Mouse (Mus musculus): ENCODE data around the gene Flii.

The Flii gene

DNA sequence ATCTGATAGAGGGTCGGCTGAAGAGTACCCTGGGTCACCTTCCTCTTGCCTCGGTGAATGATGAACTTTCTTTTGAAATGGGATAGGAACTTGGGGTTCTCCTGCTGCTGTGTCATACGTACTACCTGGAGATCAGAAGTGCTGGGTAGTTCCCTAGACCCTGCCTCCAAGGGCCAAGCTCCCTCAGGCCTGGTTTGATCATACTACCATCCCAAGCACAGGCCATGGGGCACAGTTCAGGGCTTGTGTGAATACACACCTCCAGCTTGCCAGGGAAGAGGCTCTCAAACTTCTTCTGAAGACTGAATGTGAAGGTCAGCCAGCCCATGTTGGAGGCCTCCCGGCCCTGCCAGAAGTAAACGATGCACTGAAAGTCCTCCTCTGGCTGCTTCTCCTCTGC, 11.2 kb downstream of the Flii start:
- no peak for DNase-seq (ENCODE audit: low spot score)

DNA sequence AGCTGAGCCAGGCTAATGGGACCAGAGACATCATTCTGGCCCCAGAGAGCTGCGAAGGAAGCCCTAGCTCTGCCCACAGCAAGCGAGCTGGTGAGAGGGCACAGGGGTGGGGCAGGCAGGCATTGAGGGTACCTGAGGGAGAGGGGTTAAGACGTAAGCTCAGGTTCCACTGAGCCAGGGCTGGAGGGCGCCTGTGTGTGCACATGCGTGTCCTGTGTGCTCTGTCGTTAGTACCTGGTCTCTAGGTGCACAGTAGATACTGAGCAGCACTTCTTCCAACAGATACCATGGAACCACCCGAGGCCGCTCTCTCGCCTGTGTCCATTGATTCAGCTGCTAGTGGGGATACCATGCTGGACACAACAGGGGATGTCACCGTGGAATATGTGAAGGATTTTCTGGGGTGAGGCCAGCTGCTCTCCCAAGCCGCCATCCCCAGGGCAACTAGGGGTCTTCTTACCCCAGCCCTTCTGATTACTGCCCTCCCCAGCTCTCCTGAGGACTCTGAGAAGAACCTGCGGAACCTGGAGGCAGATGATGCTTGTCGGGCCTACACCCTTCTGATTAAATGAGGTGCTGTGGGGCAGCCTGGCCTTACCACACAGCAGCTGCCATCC, 14.3 kb downstream of the Flii start:
- no peak for DNase-seq (ENCODE audit: low spot score)

DNA sequence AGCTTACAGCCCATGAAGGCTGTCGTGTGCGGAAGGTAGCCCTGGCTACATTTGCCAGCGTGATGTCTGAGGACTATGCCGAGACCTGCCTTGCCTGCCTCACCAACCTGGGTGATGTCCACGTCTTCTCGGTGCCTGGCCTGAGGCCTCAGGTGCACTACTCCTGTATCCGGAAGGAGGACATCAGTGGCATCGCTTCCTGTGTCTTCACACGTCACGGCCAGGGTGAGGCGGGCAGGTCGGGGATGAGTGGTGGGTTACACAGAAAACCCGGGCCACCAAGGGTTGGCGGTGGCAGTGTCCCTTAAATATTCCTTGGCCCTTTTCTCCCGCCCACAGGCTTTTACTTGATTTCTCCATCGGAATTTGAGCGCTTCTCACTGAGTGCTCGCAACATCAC, 15.0 kb downstream of the Flii start:
- DNase-seq (ENCODE audit: low spot score): no peak

DNA sequence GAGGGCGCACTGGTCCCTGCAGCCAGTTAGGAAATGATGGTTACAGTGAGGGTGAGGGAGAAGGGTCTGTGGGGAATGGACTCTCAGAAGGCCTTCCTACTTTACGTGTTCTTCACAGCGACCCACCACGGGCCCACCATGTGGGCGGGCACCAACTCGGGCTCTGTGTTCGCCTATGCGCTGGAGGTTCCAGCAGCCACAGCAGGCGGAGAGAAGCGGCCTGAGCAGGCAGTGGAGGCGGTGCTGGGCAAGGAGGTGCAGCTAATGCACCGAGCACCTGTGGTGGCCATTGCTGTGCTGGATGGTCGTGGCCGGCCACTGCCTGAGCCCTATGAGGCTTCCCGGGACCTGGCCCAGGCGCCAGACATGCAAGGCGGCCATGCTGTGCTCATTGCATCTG, 15.8 kb downstream of the Flii start:
- no peak for DNase-seq (ENCODE audit: low spot score)

DNA sequence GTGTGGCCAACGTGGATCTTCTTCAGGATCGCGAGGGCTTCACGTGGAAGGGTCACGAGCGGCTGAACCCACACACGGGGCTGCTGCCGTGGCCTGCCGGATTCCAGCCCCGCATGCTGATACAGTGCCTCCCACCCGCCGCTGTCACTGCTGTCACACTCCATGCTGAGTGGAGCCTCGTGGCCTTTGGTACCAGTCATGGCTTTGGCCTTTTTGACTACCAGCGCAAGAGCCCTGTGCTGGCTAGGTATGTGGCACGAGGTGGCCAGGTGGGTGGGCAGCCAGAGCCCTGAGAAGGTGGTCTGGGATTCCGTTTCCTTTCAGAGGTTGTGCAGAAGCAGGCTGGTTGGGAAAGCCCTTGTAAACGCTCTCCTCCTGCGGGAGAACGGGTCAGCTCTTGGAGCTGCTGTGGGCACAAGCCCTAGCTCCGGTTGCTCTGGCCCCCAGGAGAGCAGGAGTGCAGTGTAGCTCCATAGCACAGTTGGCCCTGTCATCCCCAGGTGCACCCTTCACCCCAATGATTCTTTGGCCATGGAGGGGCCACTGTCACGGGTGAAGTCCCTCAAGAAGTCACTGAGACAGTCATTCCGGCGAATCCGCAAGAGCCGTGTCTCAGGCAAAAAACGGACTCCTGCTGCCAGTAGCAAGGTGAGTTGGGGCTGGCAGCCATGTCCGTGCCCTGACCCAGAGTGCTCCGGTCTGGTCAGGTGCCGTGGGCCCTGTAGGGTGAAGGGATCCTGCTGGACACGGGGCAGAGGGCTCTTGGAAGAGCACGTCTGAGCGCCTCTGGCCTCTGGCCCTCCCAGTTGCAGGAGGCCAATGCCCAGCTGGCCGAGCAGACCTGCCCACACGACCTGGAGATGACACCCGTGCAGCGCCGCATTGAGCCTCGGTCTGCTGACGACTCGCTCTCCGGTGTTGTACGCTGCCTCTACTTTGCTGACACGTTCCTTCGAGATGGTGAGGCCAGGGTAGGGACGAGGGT, 17.3 kb downstream of the Flii start:
- DNase-seq (ENCODE audit: low spot score): no peak

DNA sequence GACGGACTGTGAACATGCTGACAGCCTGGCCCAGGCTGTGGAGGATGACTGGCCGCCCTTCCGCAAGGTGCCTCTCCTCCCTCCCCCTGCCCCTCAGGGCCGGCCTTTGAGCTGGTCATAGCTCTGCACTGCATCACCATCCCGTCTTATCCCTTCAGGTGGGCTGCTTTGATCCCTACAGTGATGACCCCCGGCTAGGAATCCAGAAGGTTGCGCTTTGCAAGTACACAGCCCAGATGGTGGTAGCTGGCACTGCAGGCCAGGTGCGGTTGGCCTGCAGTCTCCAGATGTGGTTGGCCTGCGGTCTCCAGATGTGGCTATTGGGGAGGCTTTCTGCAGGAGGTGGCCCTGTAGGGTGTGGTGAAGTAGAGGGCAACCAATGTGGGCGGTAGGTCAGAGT, 18.4 kb downstream of the Flii start:
- no peak for DNase-seq (ENCODE audit: low spot score)

DNA sequence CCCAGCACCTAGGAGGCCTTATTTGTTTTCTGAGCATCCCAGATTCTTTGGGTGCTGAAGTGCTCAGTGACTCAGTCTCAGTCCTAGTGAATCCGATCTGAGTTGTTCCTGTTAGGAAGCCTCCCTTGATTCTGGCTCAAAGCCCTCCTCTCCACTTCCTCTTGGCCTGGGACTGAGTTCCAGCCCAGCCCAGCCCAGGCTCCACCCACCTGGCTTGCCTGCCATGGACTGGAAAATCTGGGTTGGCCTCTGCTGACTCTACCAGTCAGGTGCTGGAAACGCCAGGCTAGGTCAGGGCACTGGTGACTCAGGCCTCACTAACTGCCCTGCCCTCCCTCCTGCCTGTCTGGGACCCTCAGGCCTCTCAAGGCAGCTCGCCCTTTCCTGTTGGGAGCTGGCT, 19.4 kb downstream of the Flii start:
- no peak for DNase-seq (ENCODE audit: low spot score)

DNA sequence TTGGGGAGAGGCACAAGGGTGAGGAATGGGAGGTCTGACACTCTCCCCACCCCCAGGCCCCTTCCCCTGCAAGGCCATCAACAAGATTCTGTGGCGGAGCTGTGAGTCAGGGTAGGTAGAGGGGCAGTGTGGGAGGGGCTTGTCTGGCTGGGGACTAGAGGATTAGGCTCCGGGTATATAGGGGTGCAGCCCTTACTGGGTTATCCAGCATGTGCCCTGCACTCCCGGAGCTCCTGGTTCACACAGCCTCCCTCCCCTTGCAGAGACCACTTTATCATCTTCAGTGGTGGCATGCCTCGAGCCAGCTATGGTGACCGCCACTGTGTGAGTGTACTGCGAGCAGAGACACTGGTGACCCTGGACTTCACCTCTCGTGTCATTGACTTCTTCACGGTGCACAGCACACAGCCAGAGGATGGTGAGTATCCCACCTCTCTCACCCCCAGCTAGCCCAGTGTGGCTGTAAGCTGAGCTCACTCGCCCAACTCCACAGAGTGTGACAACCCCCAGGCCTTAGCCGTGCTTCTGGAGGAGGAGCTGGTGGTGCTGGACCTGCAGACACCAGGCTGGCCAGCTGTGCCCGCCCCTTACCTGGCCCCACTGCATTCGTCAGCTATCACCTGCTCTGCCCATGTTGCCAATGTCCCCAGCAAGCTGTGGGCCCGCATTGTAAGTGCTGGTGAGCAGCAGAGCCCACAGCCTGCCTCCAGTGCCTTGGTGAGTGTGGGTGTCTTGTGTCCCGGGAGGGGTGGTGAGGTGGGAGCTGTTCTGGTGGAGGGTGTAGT, 20.2 kb downstream of the Flii start:
- DNase-seq (ENCODE audit: low spot score): no peak

DNA sequence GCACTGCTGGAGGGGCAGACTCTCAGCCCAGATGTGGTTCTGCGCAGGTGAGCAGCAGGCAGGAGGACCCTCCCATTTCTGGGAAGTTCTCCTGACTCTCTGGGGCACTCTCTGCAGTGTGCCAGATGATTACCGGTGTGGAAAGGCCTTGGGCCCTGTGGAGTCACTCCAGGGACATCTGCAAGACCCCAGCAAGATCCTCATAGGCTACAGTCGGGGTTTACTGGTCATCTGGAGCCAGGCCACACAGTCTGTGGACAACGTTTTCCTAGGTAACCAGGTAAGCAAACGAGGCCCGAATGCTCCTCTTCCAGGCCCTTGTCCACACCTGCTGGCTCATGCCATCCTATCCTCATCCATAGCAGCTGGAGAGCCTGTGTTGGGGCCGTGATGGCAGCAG, 21.0 kb downstream of the Flii start:
- DNase-seq (ENCODE audit: low spot score): no peak

DNA sequence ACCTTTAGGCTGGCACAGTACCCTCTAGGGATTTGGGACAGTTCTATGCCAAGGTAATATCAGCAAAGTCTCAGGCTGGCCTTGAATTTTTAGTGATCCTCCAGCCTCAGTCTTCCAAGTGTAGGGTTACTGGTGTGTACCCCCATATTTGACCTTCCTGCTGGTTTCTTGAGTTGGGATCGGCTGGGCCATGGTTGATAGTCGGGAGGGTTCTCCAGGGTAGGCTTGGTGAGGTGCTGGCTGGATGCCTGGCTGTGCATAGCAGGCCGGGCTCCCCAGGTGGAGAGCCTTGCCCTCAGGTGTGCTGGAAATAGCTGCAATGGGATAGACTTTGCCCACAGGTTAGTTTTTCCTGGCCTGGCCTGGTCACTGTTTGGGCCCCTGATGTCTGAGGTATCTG, 21.8 kb downstream of the Flii start:
- DNase-seq (ENCODE audit: low spot score): no peak

DNA sequence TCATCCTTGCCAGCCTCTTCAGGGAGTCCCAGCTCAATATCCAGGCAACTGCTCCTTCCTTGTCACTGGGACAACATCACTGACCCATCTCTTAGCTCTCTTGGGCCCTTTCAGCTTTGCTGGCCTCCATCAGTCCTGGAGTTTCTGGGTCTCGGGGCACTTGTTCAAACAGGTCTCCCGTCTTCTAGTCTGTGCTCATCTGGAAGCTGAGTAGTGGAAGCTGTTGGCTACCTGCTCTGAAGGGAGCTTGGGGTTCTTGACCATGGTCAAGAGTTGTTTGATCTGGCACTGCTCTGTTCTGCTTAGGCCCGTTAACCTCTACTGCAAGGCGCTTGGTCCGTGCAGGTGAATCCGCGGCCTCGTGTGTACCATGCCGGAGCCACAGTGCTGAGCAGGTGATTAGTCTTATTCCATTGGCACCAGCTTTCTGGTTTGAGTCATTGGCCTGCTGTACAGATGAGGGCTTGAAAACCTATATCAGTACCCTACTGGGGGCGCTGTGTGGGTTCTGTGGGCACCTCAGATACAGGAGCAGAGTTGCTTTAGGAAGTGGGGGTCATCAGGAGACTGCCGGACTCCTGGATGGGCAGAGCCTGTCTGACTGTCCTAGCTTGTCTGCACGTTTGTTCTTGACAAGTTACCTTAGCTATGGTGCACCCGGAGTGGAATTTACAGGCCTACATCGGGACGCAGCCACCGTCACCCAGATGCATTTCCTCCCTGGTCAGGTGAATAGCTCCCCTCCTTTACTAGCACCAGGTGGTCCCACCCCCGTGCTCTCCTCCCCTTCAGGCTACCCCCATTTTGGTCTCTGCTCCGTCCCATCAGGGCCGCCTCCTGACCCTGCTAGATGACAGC, 22.8 kb downstream of the Flii start:
- no peak for DNase-seq (ENCODE audit: low spot score)

DNA sequence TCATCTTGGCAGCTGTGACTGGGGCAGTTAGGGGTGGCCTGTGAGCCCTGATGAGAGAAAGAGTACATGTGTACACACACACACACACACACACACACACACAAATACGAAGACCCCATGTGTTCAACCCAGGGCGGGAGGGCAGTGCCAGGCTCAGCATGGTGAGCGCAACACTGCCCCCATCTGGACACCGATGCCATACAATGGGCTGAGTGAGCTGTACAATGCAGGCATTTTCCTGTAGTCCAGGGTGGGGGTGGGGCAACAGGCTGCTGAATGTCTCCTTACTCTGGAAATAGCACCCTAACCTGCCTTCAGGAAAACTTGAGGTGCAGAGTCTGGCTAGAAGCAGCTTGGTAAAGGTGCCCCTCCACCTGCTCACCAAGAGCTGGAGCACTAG, 23.9 kb downstream of the Flii start:
- DNase-seq (ENCODE audit: low spot score): no peak

DNA sequence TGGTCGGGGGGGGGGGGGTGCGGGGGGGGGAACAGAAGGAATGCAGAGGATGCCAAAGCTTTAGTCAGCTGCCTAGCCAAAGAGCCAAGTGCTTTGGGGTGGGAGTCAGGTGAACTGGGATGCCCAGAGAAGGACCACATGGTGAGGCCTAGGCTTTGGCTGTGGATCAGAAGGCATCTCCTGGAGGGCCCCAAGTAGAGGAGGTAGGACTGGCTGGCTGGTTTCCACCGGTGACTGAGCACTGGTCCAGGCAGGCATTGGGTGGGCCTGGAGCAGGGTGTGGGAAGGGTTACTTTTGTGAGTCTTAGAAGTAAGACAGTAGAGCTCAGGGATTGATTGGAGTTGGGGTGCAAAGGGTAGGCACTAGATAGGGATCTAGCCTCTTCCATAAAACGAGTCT, 25.5 kb downstream of the Flii start:
- DNase-seq (ENCODE audit: low spot score): no peak

DNA sequence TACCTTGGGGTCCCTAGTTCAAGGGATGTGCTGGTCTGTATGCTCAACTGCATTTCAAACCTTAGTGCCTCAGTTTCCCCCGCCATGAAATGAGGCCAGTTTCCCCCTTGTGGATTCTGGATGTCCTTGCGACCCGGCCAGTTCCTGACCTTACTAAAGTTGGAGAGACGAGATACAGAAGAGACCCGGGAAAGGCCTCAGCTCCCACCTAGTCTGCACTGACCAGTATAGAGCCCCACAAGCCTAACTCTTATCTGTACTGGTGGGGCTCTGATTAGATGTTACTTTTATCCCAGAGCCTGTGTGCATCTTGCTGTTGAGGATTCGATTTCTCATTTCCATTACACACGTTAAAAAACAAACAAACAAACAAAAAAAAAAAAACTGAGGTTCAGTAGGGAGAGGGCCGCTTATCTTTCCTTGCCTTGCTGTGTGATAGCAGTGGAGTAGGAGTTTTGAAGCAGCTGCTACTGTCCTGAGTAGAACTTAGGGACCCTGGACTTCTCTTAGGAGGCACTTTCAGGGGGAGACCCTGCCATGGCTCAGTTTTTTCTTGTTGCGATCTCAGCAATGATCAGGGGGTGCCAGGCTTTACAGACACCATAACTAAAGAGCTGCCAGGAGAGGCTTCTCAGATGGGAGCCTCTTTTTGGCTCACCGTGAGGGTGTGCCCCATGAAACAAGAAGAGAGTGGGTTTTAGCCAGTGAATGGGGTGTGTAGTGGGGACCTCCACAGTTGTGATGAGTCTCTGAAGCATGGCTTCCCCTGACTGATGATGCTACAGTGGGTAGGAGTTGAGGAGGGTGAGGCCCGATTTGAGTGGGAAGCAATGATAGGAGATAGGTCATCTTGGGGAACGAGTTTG, 26.5 kb downstream of the Flii start:
- DNase-seq (ENCODE audit: low spot score): no peak

DNA sequence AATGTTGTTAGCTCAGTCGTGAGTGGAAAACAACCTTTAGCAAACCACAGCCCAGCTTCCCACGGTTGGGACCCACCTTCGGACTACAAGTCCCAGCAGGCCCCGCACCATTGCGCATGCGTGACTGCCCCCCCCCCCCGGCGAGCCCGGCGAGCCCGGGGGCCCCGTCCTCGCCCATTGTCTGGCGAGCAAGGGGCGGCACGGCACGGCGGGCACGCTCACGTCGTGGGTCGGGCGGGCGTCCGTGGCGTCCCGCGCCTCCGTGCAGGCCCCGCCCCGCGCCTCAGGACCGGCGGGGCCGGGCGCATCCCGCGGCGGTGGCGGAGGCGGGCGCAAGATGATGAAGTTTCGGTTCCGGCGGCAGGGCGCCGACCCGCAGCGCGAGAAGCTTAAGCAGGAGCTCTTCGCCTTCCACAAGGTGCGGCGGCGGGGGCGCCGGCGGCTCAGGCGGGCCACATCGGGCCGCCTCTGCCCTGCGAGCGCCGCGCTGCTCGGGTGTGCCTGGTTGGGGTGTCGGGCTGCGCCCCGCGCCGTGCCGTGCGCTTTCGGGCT, 27.5 kb downstream of the Flii start, which contains the start of gene Llgl1:
Gene Llgl1 (plus strand): TSS at position 200 of the 552 bp plus-strand sequence.
- DNase-seq (ENCODE audit: low spot score): peak; percentile 49

DNA sequence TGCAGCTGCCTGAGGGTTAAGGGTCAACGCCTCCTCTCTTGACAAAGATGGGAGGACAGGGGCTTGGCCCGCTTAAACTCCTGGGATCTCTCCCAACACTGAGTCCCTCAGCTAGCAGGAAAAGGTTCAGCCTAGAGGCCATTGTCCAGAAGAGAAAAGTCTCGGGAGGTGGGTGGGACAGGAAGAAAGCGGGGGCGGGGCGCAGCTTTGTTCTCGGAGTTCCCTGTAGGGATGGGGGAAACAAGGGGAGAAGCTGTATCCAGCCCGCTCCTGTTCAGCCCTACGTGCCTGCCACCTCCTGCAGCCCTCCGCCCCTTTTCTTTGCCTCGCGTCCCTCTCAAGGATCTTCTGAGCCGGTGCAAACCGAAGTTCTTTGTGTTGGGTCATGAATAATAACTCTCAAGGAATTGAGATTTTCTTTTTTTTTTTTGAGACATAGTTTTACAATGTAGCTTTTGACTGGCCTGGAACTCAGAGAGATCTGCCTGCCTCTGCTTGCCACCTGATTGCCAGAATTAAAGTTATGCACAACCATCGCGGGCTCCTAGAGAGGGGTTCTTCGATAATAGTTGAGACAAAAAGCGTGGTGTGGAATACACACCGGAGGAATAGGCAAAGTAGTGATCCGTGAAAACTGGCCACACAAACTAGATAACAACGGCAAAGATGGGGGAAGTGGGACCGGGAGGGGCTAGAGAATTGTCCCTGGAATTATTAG, 28.1 kb downstream of the Flii start:
- no peak for DNase-seq (ENCODE audit: low spot score)

DNA sequence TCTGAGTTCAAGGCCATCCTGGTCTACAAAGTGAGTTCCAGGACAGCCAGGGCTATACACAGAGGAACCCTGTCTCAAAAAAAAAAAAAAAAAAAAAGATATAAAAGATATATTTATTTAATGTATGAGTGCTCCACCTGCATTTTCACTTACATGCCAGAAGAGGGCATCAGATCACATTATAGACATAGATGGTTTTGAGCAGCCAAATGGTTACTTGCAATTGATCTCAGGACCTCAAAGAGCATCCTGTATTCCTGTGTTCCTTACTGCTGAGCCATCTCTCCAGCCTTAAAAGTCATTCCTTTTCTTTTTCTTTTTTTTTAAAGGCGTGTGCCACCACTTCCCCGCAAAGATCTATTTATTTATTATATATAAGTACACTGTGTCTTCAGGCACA, 29.5 kb downstream of the Flii start:
- no peak for DNase-seq (ENCODE audit: low spot score)

DNA sequence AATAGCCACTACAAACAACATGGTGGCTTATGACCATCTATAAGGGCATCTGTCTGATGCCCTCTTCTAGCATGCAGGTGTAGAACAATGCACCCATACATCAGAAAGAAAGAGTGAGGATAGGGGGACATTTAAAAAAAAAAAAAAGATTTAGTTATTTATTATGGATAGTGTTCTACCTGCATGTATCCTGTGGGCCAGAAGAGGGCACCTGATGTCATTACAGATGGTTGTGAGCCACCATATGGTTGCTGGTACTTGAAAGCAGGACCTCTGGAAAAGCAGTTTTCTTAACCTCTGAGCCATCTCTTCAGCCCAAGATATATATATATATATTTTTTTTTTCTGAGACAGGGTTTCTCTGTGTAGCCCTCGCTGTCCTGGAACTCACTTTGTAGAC, 30.9 kb downstream of the Flii start:
- DNase-seq (ENCODE audit: low spot score): no peak
